Mouse (Mus musculus) spleen, adult 2 months (tissue): ENCODE data around the gene Pabpc1l.

Experiments
- CTCF ChIP-seq: fragments of 200-500 bp; IDR thresholded peaks from 2 replicates; pipeline ENCODE4 v1.5.1; 2011; ENCODE audit warnings: mild to moderate bottlenecking, inconsistent platforms; ENCODE audit not compliant: insufficient read depth, insufficient read length, insufficient replicate concordance; ENCODE audit errors: extremely low read depth
- POLR2A ChIP-seq: fragments of 200-500 bp; IDR thresholded peaks from 2 replicates; pipeline ENCODE4 v1.6.1; 2011; ENCODE audit warnings: low read depth, low read length, inconsistent platforms

DNA sequence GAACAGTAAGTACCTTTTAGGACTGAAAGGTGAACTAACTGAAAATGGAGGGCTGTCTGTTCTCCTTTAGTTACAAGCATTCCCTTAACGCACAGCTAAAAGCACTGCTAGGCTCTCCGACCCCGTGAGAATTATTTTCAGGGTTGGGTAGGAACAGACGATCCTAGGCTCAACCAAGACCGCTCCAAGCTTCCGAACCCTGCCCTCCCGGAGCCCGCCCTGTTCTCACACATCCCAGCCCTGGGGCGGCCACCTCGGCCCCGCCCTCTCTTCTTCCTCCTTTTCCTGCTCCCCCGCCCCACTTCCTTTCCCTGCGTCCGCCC, 30.6 kb upstream of the Pabpc1l start, which contains the start of gene Ywhab:
- TF ChIP-seq CTCF (no peak), POLR2A (no peak)
